Mouse (Mus musculus): Measurements from ENCODE around the gene Card6. TPM values are rescaled to one million over a fixed set of nuclear protein-coding genes. Genes with fewer than 3 reads are reported as not detected.
A peak's percentile ranks its signal among the peaks of the same experiment; 100 is the strongest.
"Not testable (repeated sequence)": the region's sequence is repeated elsewhere in the genome, so short reads cannot be mapped to it uniquely, and the experiment has no call there.

Card6 gene
- total RNA-seq, 2 experiments from 2014 or later, result 1.4 to 1.5 TPM

- no peak for DNase-seq (ENCODE audit: low spot score in 2 of 2)
- intact Hi-C loops (cut with DNase I), result no loop called here
These were observed 25.8 kb upstream of the Card6 start for GRCm38 (mm10) chr15:5134179-5134578.

GRCm38 (mm10) chr15:5133301-5133700 is 25.0 kb upstream of the Card6 start:
- intact Hi-C loops (cut with DNase I), result no loop called here
- DNase-seq (ENCODE audit: low spot score in 2 of 2), result no peak

DNA sequence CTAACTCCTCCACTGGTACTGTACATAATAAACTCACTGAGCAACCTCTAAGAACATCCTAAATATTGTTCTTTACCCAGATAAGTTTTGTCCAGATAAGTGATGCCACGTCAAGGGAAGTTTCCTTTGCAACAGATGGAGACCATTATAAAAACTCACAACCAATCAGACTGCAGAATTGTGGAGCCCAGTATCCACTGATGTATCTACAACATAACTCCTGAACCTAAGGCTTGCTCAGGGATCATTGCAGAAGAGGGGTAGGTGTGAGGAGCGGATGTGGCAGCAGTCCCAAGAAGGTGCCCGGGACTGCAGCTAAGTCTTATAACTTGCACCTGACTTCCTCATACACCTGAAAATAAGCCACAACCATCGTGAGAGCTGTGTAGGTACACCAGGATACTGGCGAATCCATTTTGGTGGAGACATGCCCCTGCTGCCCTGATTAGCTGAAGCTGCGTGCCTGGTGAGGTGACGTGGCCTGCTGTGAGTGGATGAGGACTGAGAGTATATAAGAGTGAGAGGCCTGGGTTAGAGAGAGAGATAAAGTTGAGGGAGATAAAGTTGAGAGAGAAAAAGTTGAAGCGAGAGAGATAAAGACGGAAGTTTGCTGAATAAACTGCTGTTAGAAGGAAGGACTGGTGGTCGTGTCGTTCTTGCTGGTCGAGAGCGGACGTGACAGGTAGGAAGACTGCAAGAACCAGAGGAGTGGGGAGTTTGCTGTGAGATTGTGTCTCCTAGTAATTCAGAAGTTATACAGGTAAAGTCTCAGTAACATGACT is 22.7 kb upstream of the Card6 start:
- DNase-seq (ENCODE audit: low spot score in 2 of 2); intact Hi-C loops (cut with DNase I): not testable (repeated sequence)

- intact Hi-C loops (cut with DNase I), result no loop called here
- no peak for DNase-seq (ENCODE audit: low spot score in 2 of 2)
These were observed 20.9 kb upstream of the Card6 start for GRCm38 (mm10) chr15:5129111-5129805.

- intact Hi-C loops (cut with DNase I), result no loop called here
- no peak for DNase-seq (ENCODE audit: low spot score in 2 of 2)
These were observed 20.0 kb upstream of the Card6 start for GRCm38 (mm10) chr15:5128176-5128940.

- DNase-seq (ENCODE audit: low spot score in 2 of 2), result no peak
- intact Hi-C loops (cut with DNase I), result no loop called here
These were observed 19.1 kb upstream of the Card6 start for GRCm38 (mm10) chr15:5127487-5127886.

GRCm38 (mm10) chr15:5126456-5126855 is 18.1 kb upstream of the Card6 start:
- intact Hi-C loops (cut with DNase I), result no loop called here

GRCm38 (mm10) chr15:5121535-5122313 is 13.4 kb upstream of the Card6 start:
- no peak for DNase-seq (ENCODE audit: low spot score in 2 of 2)
- intact Hi-C loops (cut with DNase I), result no loop called here

More at GRCm38 (mm10) chr15:5126456-5126855, 18.1 kb upstream of the Card6 start:
- no peak for DNase-seq (ENCODE audit: low spot score in 2 of 2)

GRCm38 (mm10) chr15:5119707-5120106 is 11.4 kb upstream of the Card6 start:
- intact Hi-C loops (cut with DNase I), result loop anchor here (5.0 kb wide), 1 partner anchor 68 kb away; the partner anchor contains the start of gene Ttc33
- no peak for DNase-seq (ENCODE audit: low spot score in 2 of 2)

DNA sequence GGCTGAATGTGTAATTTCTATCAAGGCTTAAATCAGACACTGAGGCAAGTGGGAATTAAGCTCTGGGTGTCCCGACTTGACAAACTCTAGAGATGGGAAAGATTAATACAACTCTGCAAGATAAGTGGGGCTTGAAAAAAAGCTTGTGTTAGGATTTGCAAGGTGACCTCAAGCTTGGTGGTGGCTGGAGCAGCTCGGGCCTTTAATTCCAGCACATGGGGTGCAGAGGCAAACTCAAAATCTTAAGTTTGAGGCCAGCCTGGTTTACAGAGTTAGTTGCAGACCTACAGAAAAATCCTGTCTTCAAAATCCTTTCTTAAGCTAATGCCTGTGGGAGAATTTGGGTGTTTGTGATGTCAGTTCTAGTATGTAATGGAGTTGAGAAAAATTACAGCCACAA is 10.9 kb upstream of the Card6 start:
- intact Hi-C loops (cut with DNase I), result loop anchor here (5.0 kb wide), 1 partner anchor 68 kb away; the partner anchor contains the start of gene Ttc33
- DNase-seq (ENCODE audit: low spot score in 2 of 2), result no peak

GRCm38 (mm10) chr15:5118626-5119025 is 10.3 kb upstream of the Card6 start:
- intact Hi-C loops (cut with DNase I), result loop anchor here (5.0 kb wide), 1 partner anchor 69 kb away; the partner anchor contains the start of gene Ttc33
- no peak for DNase-seq (ENCODE audit: low spot score in 2 of 2)

- intact Hi-C loops (cut with DNase I), result loop anchor here (2.0 to 5.0 kb wide), 2 partner anchors 26 to 70 kb away; partner anchors contain the start of genes Prkaa1 and Ttc33
- DNase-seq (ENCODE audit: low spot score in 2 of 2), result no peak
These were observed 8.8 kb upstream of the Card6 start for GRCm38 (mm10) chr15:5117031-5117601.

DNA sequence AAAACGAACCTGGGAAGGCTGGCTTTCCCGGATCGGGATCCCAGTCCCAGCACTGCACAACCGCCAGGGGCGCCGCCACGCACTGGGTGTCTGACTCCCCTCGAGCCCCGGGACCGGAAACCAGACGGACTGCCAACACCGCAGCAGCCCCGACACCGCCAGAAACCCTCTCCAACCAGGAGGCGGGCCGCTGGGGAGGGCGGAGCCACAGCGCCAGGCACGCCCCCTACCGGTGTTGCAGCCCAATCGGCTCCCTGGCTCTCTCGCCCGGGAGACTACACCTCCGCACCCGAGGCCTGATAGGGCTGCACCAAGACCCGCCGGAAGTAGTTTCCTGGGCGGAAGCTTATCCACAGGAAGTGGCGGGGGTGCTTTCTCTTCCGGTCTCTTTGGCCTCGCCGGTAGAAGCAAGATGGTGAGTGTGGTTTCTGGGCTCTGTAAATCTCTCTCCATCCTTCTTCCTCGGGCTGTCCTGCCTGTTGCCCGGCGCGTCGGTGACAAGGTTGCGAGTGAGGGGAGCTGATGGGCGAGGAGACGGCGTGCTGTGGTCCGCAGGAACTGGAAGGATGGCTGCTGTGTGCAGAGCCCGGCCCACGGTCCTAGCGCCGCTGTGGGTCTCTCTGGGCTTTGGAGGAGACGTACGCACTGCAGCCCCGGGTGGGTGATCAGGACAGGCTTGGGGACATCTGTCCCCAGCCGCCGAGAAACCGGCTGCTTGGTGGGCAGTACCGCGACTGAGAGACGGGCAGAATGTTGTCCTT is 8.1 kb upstream of the Card6 start, which contains the start of gene Rpl37:
Rpl37 (plus strand) TSS at position 376 of the 761 bp plus-strand sequence.
- intact Hi-C loops (cut with DNase I), result loop anchor here (2.0 to 5.0 kb wide), 2 partner anchors 26 to 71 kb away; partner anchors contain the start of genes Prkaa1 and Ttc33
- DNase-seq (ENCODE audit: low spot score in 2 of 2), result peak; percentile 98 to 99

DNA sequence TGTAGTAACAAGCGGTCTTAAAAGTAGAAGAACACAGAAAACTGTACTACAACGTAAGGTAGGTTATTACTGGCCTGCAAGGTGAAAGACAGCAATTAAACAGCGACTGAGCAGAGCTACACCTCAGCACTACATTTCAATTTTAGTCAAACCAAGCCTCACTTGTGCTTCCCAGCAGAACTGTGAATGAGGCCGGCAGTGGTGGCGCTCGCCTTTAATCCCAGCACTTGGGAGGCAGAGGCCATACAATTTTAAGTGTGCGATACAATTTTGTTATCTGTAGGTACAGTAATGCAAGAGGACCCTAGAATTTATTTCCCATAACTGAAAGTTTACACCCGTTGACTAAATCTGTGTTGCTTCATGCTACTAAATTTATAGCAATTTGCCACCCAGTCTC is 6.8 kb upstream of the Card6 start:
- DNase-seq (ENCODE audit: low spot score in 2 of 2), result no peak
- intact Hi-C loops (cut with DNase I), result loop anchor here (5.0 kb wide), 1 partner anchor 72 kb away; the partner anchor contains the start of gene Ttc33

DNA sequence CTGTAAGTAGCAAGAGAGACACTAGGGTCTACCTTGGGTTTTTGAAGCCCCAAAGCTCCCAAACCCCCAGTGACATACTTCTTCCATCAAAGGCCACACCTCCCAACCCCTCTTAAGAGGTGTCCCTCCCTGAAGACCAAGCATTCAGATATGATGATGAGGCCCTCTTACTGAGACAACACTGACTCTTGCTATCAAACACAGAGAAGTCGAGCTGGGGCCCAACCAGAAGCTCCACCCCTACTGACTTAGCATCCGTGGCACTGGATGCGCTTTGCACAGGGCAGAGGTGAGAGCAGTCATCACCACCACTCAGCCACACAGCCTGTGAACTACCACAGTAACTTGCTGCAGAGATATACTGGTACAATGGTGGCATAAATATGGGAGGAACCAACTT is 4.3 kb upstream of the Card6 start:
- intact Hi-C loops (cut with DNase I), result no loop called here
- DNase-seq (ENCODE audit: low spot score in 2 of 2), result no peak

- DNase-seq (ENCODE audit: low spot score in 2 of 2), result no peak
- intact Hi-C loops (cut with DNase I), result no loop called here
These were observed 309 bp upstream of the Card6 start for GRCm38 (mm10) chr15:5108655-5109040.

- DNase-seq (ENCODE audit: low spot score in 2 of 2), result no peak
- intact Hi-C loops (cut with DNase I), result loop anchor here (2.0 kb wide), 1 partner anchor 1049 kb away; no protein-coding TSS in a partner anchor
These were observed 2.0 kb downstream of the Card6 start for GRCm38 (mm10) chr15:5106293-5106692.

- DNase-seq (ENCODE audit: low spot score in 2 of 2), result no peak
- intact Hi-C loops (cut with DNase I), result loop anchor here (2.0 kb wide), 1 partner anchor 1049 kb away; no protein-coding TSS in a partner anchor
These were observed 2.4 kb downstream of the Card6 start for GRCm38 (mm10) chr15:5105891-5106290.

Measured in left cerebral cortex, postnatal 36 days (tissue).